Mouse (Mus musculus) erythroblast, embryonic 14.5 days (primary cell): ENCODE results near the gene Smarca2.

ENCODE experiments used
- GATA1 ChIP-seq: IDR thresholded peaks from 2 replicates; pipeline ENCODE4 v1.6.1; 2012; ENCODE audit warnings: low read length, inconsistent platforms, mixed read lengths
- TAL1 ChIP-seq: IDR thresholded peaks from 3 replicates; pipeline ENCODE4 v1.6.1; 2012; ENCODE audit warnings: low read length, inconsistent platforms, mixed read lengths

GRCm38 (mm10) chr19:26646128-26646527 is 41.3 kb downstream of the Smarca2 start:
- TF ChIP-seq GATA1, result no peak
- no peak for TF ChIP-seq TAL1
